Mouse (Mus musculus) cerebellum, adult 11-12 months (tissue): ENCODE data around the gene Ncoa7.

Source experiments
- DNase-seq: peaks from one replicate; pipeline ENCODE4 v3.0.0; 2022

Ncoa7 gene

GRCm38 (mm10) chr10:30787684-30788339 is 15.3 kb downstream of the Ncoa7 start:
- DNase-seq = no peak

GRCm38 (mm10) chr10:30786103-30786754 is 16.9 kb downstream of the Ncoa7 start:
- DNase-seq = no peak

- peak; percentile 92 for DNase-seq
These were observed 22.2 kb downstream of the Ncoa7 start for GRCm38 (mm10) chr10:30780921-30781320.

GRCm38 (mm10) chr10:30778240-30778639 is 24.9 kb downstream of the Ncoa7 start:
- DNase-seq = peak; percentile 94

- no peak for DNase-seq
These were observed 27.1 kb downstream of the Ncoa7 start for GRCm38 (mm10) chr10:30775987-30776386.

- no peak for DNase-seq
These were observed 27.6 kb downstream of the Ncoa7 start for GRCm38 (mm10) chr10:30775568-30775967.

- no peak for DNase-seq
These were observed 28.7 kb downstream of the Ncoa7 start for GRCm38 (mm10) chr10:30774396-30774795.

- DNase-seq = no peak
These were observed 29.9 kb downstream of the Ncoa7 start for GRCm38 (mm10) chr10:30773181-30773580.

- no peak for DNase-seq
These were observed 31.5 kb downstream of the Ncoa7 start for GRCm38 (mm10) chr10:30771417-30772158.

- DNase-seq = no peak
These were observed 34.3 kb downstream of the Ncoa7 start for GRCm38 (mm10) chr10:30768820-30769219.

GRCm38 (mm10) chr10:30768250-30768649 is 34.9 kb downstream of the Ncoa7 start:
- no peak for DNase-seq

- no peak for DNase-seq
These were observed 39.9 kb downstream of the Ncoa7 start for GRCm38 (mm10) chr10:30763179-30763770.

- no peak for DNase-seq
These were observed 40.7 kb downstream of the Ncoa7 start for GRCm38 (mm10) chr10:30762284-30762964.

GRCm38 (mm10) chr10:30759360-30760147 is 43.6 kb downstream of the Ncoa7 start:
- DNase-seq = no peak

GRCm38 (mm10) chr10:30756064-30756463 is 47.1 kb downstream of the Ncoa7 start:
- no peak for DNase-seq

- DNase-seq = no peak
These were observed 48.2 kb downstream of the Ncoa7 start for GRCm38 (mm10) chr10:30754825-30755457.

- DNase-seq = no peak
These were observed 49.0 kb downstream of the Ncoa7 start for GRCm38 (mm10) chr10:30754082-30754481.

- DNase-seq = no peak
These were observed 50.6 kb downstream of the Ncoa7 start for GRCm38 (mm10) chr10:30752485-30752884.

GRCm38 (mm10) chr10:30751586-30751985 is 51.5 kb downstream of the Ncoa7 start:
- no peak for DNase-seq

- no peak for DNase-seq
These were observed 53.3 kb downstream of the Ncoa7 start for GRCm38 (mm10) chr10:30749807-30750206.

- peak; percentile 33 for DNase-seq
These were observed 57.7 kb downstream of the Ncoa7 start for GRCm38 (mm10) chr10:30745238-30745974.
